Mouse (Mus musculus) heart, embryonic 10.5 days (tissue): ENCODE measurements around the gene Lrrc42. TPM values are rescaled to one million over a fixed set of nuclear protein-coding genes. Genes with fewer than 3 reads are reported as not detected.
A peak's percentile ranks its signal among the peaks of the same experiment; 100 is the strongest.

Experiments used
- DNase-seq: peaks from one replicate; pipeline ENCODE4 v3.0.0-alpha.2; 2017; ENCODE audit warnings: low spot score
- H3K27ac ChIP-seq: fragments of 300-500 bp; sonication (generic); 2 replicates; pipeline ENCODE4 v1.5.1; 2016; ENCODE audit warnings: mild to moderate bottlenecking
- H3K27me3 ChIP-seq: fragments of 300-500 bp; sonication (generic); 2 replicates; pipeline ENCODE4 v1.6.1; 2016; ENCODE audit warnings: mild to moderate bottlenecking; ENCODE audit not compliant: poor library complexity, insufficient read depth, severe bottlenecking
- H3K36me3 ChIP-seq: fragments of 300-500 bp; sonication (generic); 2 replicates; pipeline ENCODE4 v1.6.1; 2016; ENCODE audit warnings: mild to moderate bottlenecking, moderate library complexity
- H3K4me1 ChIP-seq: fragments of 300-500 bp; sonication (generic); 2 replicates; pipeline ENCODE4 v1.6.1; 2016; ENCODE audit warnings: mild to moderate bottlenecking
- H3K4me3 ChIP-seq: fragments of 300-500 bp; sonication (generic); 2 replicates; pipeline ENCODE4 v1.5.1; 2016; ENCODE audit warnings: mild to moderate bottlenecking, moderate library complexity
- H3K9me3 ChIP-seq: fragments of 300-500 bp; sonication (generic); 2 replicates; pipeline ENCODE4 v1.6.1; 2016; ENCODE audit warnings: mild to moderate bottlenecking, moderate library complexity
- WGBS: fragments of 180-500 bp; shearing (Covaris S2); methylation state at CpG from one replicate; pipeline ENCODE4 v1.1.7; 2016; 5-methylcytosine and 5-hydroxymethylcytosine counted together
- polyA plus RNA-seq: library from polyadenylated mRNA; unstranded; fragments of >200 nt; fragmentation: Nextera tagmentation; extraction: Ambion mirVana; gene quantifications from 2 replicates; pipeline ENCODE4 v1.2.1, GENCODE M21; 2016

Gene Lrrc42
- polyA plus RNA-seq, 1 experiment from 2014 or later, result 86.6 TPM

DNA sequence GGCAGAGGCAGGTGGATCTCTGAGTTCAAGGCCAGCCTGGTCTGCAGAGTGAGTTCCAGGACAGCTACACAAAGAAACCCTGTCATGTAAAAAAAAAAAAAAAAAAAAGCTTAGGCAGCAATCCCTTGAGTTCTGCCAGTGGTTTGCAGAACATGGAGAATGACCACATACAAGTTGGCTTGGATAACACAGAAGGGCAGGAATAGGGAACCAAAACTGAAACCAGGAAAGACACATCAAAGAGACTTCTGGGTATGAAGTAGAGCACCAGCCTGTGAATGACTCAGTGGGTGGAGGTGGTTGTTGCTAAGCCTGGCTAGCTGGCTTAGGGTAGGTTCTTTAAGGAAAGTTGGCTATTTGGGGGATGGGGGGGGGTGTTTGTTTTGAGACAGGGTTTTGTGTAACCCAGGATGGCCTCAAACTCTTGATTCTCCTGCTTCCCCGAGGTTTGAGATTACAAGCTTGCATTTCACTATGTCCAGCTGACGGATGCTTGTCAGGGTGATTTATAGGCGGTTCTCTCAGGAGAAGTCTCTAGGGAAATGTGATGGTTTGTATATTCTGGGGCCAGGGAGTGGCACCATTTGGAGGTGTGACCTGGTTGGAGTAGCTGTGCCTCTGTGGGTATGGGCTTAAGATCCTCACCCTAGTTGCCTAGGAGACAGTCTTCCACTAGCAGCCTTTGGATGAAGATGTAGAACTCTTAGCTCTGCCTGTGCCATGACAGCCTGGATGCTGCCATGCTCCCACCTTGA is 32.3 kb upstream of the Lrrc42 start:
- peaks cover 5% of the 10 kb centered on the region; the same call in 1 of the 2 replicates for H3K36me3 ChIP-seq
- 74% methylated on average over 3 of the region's 3 CpGs for WGBS
- no peaks in the 10 kb centered on the region for H3K27me3 ChIP-seq
- no peak overlapping the region for H3K4me3 ChIP-seq
- no peaks in the 10 kb centered on the region for H3K4me1 ChIP-seq
- DNase-seq, result no peak
- no peak overlapping the region for H3K27ac ChIP-seq
- no peaks in the 10 kb centered on the region for H3K9me3 ChIP-seq

DNA sequence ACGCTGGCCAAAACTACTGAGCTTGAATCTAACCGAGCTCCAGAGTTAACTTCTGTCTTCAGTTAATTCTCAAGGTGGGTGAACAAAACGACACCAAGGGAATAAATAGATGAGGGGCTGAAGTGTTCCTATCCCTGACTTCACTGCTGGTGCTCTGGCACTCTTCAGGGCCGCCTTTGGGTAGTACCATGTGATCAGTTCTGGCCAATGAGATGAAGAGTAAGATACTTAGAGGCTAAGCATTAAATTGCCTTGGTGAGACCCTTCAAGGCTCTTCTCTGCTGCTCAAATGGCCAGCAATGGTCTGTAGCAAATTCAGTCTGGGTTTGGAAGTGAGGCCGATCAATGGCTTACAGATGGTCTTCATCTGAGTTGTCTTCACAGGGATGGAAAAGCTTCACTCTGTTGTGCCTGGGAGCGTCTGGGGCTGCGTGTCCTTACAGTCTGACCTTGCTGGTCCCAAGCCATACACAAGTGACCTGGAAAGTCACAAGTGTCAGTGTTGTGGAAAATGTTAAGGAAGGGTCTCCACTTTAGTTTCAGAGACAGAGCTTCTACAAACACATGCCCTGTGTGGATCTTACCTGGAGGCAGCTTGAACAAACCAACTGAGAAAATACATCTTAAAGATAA is 27.6 kb upstream of the Lrrc42 start:
- no peak overlapping the region for H3K4me3 ChIP-seq
- 66% methylated on average over 7 of the region's 7 CpGs for WGBS
- H3K9me3 ChIP-seq, result no peaks in the 10 kb centered on the region
- no peak for DNase-seq
- H3K4me1 ChIP-seq, result peaks cover 8% of the 10 kb centered on the region
- H3K27ac ChIP-seq, result no peak overlapping the region
- no peaks in the 10 kb centered on the region for H3K27me3 ChIP-seq
- peaks cover 13% of the 10 kb centered on the region for H3K36me3 ChIP-seq

DNA sequence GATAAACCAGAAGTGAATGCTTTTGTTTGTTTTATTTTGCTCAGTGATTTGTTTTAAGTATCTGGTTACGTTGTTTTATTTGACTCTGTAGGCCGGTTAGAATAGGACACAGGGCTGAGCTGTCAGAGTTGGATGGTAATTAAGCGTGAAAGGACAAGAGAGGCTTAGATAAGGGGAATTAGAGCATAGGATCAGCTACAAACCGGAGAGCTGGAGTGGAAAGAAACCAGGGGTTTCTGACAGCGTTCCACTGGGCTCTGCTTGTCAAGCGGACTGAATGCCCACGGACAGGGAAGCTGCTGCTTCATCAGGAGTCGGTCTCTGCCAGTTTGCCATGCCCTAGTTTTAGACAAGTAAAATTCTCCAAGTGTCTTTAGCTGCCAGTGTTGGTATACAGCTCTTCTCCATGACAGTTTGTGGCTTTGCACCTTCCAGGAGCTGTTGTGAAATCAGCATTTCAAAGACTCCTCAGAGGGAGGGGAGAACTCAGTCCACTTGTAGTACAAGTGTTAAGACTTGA is 24.9 kb upstream of the Lrrc42 start:
- no peak overlapping the region for H3K27ac ChIP-seq
- H3K4me1 ChIP-seq, result peaks cover 8% of the 10 kb centered on the region
- H3K4me3 ChIP-seq, result no peak overlapping the region
- no peaks in the 10 kb centered on the region for H3K27me3 ChIP-seq
- H3K36me3 ChIP-seq, result peaks cover 13% of the 10 kb centered on the region
- H3K9me3 ChIP-seq, result no peaks in the 10 kb centered on the region
- 14% methylated on average over 8 of the region's 8 CpGs for WGBS
- DNase-seq, result no peak

DNA sequence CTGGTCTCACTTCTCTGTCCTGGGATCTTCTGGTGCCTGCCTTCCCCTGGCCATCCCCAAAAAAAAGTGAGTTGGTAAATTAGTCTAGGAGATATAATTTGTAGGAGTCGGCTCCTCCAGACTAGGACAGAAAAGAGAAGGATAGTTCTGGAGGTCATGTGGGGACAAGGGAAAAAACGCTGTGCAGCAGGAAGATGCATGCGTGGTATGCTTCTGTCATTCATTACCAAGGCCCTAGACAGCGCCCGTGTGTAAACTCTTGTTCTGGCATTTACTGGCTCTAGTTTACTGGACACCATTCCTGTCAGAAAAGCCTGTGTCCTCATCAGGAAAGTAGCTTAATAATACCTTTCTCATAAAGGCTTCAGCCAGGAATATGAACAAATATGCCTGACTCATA is 21.2 kb upstream of the Lrrc42 start:
- Histone ChIP-seq H3K27ac (no peak overlapping the region), H3K9me3 (no peaks in the 10 kb centered on the region), H3K4me3 (no peak overlapping the region), H3K27me3 (no peaks in the 10 kb centered on the region), H3K36me3 (peaks cover 2% of the 10 kb centered on the region; the same call in 1 of the 2 replicates), H3K4me1 (peaks cover 14% of the 10 kb centered on the region)
- WGBS, result 71% methylated on average over 5 of the region's 5 CpGs
- no peak for DNase-seq

DNA sequence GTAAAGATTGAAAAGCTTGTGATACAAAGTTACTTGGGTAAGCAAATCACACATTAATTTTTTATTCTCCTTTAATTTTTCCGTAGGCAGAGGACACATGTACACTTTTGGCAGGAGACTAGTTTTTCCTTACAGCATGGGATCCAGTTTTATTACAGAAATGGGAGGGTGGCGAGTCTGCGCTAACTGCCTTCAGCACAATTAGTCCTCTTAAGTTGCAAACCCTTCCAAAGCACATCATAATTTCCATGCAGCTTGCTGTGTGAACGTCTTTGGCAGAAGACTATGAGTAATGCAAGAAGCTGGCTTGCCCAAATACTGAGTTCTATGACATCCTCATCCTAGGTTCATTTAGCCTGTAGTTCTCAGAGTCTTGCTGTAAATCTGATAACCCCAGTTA is 20.4 kb upstream of the Lrrc42 start:
- H3K9me3 ChIP-seq, result no peaks in the 10 kb centered on the region
- H3K27ac ChIP-seq, result no peak overlapping the region
- H3K4me1 ChIP-seq, result peaks cover 12% of the 10 kb centered on the region
- 83% methylated on average over 4 of the region's 4 CpGs for WGBS
- peaks cover 2% of the 10 kb centered on the region; the same call in 1 of the 2 replicates for H3K36me3 ChIP-seq
- H3K27me3 ChIP-seq, result no peaks in the 10 kb centered on the region
- no peak for DNase-seq
- H3K4me3 ChIP-seq, result no peak overlapping the region

DNA sequence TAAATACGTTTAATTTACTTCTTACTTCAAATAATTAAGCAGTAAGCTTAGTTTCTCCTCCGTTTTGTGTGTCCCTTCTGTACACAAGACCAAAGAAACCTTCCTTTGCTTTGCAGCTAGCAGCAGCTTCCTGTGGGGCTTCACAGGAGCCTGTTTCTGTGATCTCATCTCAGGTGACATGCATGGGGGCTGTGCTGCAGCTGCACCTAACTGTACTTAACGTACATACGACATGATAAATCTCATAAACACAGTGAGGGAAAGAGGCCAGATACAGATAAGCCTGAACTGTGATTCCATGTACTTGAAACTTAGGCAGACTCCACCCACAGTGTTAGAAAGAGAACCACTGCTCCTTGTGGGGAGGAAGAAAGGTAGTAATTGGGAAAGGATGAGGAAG is 6.7 kb upstream of the Lrrc42 start:
- DNase-seq, result no peak
- H3K27ac ChIP-seq, result no peak overlapping the region
- H3K36me3 ChIP-seq, result peaks cover 9% of the 10 kb centered on the region
- H3K4me3 ChIP-seq, result no peak overlapping the region
- no peaks in the 10 kb centered on the region for H3K27me3 ChIP-seq
- WGBS, result 44% methylated on average over 4 of the region's 4 CpGs
- peaks cover 4% of the 10 kb centered on the region; the same call in 1 of the 2 replicates for H3K9me3 ChIP-seq
- peaks cover 4% of the 10 kb centered on the region; the same call in 1 of the 2 replicates for H3K4me1 ChIP-seq

DNA sequence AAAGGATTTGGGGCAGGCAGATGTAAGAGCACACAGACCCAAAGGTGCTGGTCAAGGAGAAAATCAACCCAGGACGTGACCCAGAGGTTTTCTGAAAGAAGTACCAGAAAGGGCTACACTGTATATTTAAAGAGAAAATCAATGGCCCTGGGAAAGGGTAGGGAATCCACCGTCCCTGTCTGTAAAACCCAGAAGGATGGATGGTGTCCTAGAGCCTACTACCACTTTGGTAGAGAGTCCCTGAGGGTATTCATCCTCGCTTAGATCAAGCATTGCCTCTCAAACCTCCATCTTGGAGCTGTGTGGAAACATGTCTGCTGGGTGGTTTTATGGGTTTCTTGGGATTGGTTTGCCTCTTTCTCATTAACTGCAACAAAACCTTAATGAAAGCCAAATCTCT is 1.1 kb upstream of the Lrrc42 start:
- 33% methylated on average over 3 of the region's 3 CpGs for WGBS
- H3K36me3 ChIP-seq, result no peaks in the 10 kb centered on the region
- H3K27ac ChIP-seq, result peak overlapping the region; percentile 97
- H3K27me3 ChIP-seq, result no peaks in the 10 kb centered on the region
- peaks cover 39% of the 10 kb centered on the region for H3K4me1 ChIP-seq
- H3K4me3 ChIP-seq, result peak overlapping the region; percentile 94
- DNase-seq, result no peak
- no peaks in the 10 kb centered on the region for H3K9me3 ChIP-seq

DNA sequence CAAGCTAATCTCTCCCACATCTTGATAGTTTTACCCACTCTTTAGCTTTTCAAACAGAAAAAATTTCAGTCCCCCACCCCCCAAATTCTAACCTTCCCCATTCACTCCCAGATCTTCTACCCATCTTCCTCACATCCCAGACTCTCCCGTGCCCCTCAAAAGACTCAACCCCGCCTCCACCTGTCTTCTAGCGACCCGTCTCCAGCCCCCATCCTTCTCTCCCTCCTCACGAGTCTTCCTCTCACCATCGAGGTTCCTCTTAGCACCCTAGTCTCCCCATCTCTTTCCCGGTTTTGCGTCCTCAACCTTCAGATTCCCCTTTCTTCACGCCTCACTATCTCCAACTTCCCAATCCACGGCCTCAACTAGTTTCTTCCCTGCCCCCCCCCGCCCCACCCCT is 810 bp downstream of the Lrrc42 start:
- under 1% methylated on average over 11 of the region's 11 CpGs for WGBS
- H3K27ac ChIP-seq, result peak overlapping the region; percentile 97

DNA sequence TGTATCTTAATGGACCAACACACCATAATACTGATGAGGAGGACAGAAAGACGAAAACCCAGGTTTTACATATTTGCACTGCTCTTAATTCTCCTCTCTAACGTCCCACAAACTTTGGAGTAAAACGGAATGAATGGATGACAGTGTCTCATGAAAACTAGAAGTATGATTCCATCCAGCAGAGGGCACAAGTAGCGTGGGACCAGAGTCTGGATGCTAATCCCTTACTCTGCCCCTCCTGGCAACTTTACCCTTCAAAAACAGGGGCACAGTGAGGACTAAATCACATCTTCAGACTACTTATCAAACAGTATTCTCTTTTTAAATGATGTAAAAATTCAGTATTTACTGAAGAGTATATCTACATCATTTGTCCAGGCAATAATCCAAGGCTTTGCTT is 2.8 kb downstream of the Lrrc42 start:
- 22% methylated on average over 4 of the region's 4 CpGs for WGBS
- Histone ChIP-seq H3K36me3 (peaks cover 5% of the 10 kb centered on the region; the same call in 1 of the 2 replicates), H3K4me3 (no peak overlapping the region), H3K4me1 (peaks cover 60% of the 10 kb centered on the region), H3K9me3 (no peaks in the 10 kb centered on the region), H3K27me3 (no peaks in the 10 kb centered on the region), H3K27ac (no peak overlapping the region)
- no peak for DNase-seq

More for the DNA sequence above, 810 bp downstream of the Lrrc42 start:
- Histone ChIP-seq H3K36me3 (no peaks in the 10 kb centered on the region), H3K4me3 (peak overlapping the region; percentile 94), H3K4me1 (peaks cover 50% of the 10 kb centered on the region), H3K27me3 (no peaks in the 10 kb centered on the region), H3K9me3 (no peaks in the 10 kb centered on the region)
- DNase-seq, result no peak

DNA sequence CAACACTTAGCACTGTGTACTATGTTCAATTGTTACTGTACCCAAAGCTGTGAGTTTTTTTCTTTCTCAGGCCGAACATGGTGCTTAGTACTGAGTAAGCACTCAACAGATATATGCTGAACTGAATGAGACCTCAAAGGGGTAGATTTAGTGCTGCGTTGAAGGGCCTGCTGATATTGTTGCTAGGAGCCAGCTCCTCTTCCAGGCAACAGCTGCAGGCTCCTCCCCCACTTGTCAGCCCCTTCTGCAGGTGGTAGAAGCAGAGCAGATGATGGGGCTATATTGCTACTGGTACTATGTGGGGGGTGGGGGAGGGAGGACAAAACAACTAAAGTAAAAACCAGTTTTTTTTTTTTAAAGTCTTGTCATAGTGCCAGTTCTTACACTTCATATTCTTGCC is 3.9 kb downstream of the Lrrc42 start:
- Histone ChIP-seq H3K36me3 (peaks cover 8% of the 10 kb centered on the region; the same call in 1 of the 2 replicates), H3K9me3 (no peaks in the 10 kb centered on the region), H3K4me1 (peaks cover 64% of the 10 kb centered on the region), H3K4me3 (no peak overlapping the region), H3K27ac (peak overlapping the region; percentile 36; the same call in 1 of the 2 replicates), H3K27me3 (no peaks in the 10 kb centered on the region)
- DNase-seq, result peak; percentile 82
- 16% methylated on average over 2 of the region's 2 CpGs for WGBS

DNA sequence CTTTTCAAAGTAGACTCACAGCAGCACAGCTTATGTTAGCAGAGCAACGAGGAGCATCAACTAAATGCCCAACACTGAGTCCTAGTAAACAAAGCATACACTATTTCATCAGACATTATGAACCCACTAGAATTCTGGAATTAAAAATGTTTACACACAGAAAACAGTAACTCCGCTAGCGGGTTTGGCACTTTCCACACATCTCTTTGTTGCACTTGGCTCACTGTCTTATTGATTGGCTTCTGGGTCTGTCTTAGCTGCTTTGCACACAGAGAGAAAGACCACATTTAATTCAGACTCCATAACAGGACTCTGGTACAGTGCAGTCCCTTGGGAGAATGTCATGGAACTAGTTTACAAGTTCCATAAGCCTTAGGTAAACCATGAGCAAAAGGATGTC is 5.3 kb downstream of the Lrrc42 start:
- H3K27ac ChIP-seq, result no peak overlapping the region
- no peaks in the 10 kb centered on the region for H3K27me3 ChIP-seq
- H3K9me3 ChIP-seq, result no peaks in the 10 kb centered on the region
- WGBS, result 90% methylated on average over 3 of the region's 3 CpGs
- H3K4me1 ChIP-seq, result peaks cover 64% of the 10 kb centered on the region
- H3K36me3 ChIP-seq, result peaks cover 12% of the 10 kb centered on the region
- H3K4me3 ChIP-seq, result no peak overlapping the region
- no peak for DNase-seq

DNA sequence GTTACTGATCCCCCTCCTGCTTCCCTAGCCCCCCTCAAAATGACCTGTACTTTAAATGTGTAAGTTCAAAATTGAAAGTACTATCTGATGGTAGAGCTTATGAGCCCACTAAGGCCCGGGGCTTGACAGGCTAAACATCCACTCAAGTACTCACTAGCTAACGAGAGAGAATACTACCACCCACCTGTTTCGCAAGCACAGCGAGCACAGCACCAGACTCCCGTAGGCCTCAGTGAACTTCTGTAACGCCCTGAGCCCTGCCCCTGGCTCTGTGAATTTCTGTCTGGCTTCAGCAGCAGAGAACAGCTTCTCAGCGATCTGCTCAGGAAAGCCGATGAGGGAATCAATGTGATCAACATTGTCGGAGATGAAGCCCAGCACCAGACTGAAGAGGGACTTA is 6.2 kb downstream of the Lrrc42 start:
- no peak for DNase-seq

DNA sequence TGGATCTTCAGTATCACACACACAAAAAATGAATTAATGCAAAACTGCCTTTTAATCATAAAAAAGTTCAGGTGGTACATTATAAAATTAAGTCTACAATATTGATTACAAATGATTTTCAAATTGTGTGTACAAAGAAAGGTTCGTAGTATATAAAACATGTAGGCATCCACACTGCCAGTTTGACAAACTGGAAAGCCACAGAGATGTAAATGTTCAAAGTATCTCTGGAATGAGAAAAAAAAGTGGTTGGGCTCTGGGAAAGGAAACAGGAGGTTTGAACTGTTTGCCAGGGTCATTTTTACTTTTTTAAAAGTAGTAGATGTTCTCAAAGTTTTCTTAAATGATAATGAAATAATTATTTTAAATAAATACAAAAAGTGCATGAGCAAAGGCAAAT is 7.3 kb downstream of the Lrrc42 start:
- H3K27me3 ChIP-seq, result no peaks in the 10 kb centered on the region
- H3K9me3 ChIP-seq, result no peaks in the 10 kb centered on the region
- H3K36me3 ChIP-seq, result peaks cover 30% of the 10 kb centered on the region
- H3K27ac ChIP-seq, result peak overlapping the region; percentile 49; the same call in 1 of the 2 replicates
- DNase-seq, result no peak
- H3K4me3 ChIP-seq, result no peak overlapping the region
- WGBS, result 49% methylated on average over 1 of the region's 1 CpGs
- H3K4me1 ChIP-seq, result peaks cover 47% of the 10 kb centered on the region

More for the DNA sequence above, 6.2 kb downstream of the Lrrc42 start:
- Histone ChIP-seq H3K36me3 (peaks cover 19% of the 10 kb centered on the region), H3K4me1 (peaks cover 56% of the 10 kb centered on the region), H3K27me3 (no peaks in the 10 kb centered on the region), H3K4me3 (no peak overlapping the region), H3K27ac (peak overlapping the region; percentile 59), H3K9me3 (no peaks in the 10 kb centered on the region)
- 67% methylated on average over 9 of the region's 9 CpGs for WGBS
